Mouse (Mus musculus) liver, adult 2 months (tissue): ENCODE measurements around the gene Cep68.

Experiments used
- CTCF ChIP-seq: fragments of 200-500 bp; IDR thresholded peaks from 2 replicates; pipeline ENCODE4 v1.5.1; 2011; ENCODE audit warnings: low read depth, low read length, control low read depth
- POLR2A ChIP-seq: fragments of 200-500 bp; IDR thresholded peaks from 2 replicates; pipeline ENCODE4 v1.6.1; 2011; ENCODE audit warnings: low read length, control low read depth; ENCODE audit not compliant: insufficient read depth; ENCODE audit errors: extremely low read depth

DNA sequence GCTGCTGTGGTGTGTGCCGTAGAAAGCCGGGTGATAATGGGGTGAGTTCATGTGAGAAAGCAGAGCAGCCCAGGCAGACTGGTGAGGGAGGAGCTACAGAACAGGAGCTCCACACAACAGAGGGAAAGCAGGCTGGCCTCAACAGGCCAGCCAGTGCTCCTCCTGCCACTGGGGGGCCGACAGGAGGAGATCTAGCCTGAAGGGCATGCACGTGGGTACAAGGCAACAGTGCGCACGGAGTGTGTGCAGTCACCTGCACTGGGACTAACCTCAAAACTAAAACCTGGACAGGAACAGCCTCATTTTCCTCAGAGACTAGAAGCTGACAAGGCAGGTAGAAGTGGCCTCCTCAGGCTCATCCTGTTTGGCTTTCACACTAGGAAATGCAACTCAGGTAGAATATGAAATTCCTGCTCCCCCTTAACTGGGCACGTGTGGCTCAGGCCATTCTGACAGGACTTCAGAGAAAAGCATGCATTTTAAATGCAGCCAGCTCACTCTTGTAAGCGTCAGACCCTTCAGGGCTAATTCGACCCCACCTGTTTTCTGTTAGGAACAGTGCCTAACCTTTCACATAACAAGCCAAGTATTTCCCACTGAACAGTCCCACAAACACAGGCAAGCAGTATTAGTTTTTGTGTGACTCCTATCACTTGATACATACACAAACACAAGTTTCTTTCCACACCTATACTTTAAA, 5.9 kb downstream of the Cep68 start:
- TF ChIP-seq POLR2A: no peak
- no peak for TF ChIP-seq CTCF
